In the genomic region with DNA sequence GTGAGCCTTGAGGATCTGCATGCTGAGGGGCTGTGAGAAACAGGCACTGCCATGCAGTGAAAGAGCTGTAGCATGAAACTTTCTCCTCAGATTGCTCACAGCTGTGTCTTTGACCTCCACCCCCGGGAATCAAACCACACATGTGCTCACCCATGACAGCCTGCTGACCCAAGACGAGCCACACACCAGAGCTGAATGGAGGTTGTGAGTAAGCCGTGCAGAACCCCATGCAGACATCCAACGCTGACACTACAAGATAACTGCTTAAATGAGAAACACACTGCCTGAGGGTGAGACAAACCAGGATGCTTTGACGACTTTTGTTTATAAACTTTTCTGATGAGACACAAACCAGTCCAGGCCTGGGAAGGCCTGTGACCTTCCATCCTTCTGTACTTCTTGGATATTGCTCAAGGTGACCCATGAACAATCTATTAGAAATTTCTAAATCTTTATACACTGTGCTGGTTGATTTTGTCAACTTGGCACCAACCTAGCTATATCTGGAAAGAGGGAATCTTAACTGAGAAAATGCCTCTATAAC, we compare ENCODE assay signal across 18 mouse cellular contexts. TPM values are rescaled to one million over a fixed set of nuclear protein-coding genes. Genes with fewer than 3 reads are reported as not detected.
DNase-seq lines count a peak whose midpoint lies in the region; ATAC-seq and TF ChIP-seq lines count a peak whose summit lies in the region.
"Had no signal": no experiment of that assay in that cellular context is flagged by ENCODE, and none has a peak within 500 bp of the region (broad histone marks: within the 10 kb centered on the region; RNA-seq: fewer than 3 reads in every experiment).

No protein-coding gene starts in this region.

- H3K27ac ChIP-seq in liver, adult 2 months (replicated peaks; ENCODE audit: insufficient read depth, low read depth, low read length): 0 out of 2 replicates have a peak overlapping the region, but pooled peaks have one; percentile 23
- no peak overlapping the region for H3K27ac ChIP-seq in liver, embryonic 12.5 days
- H3K27ac ChIP-seq in CH12.LX (ENCODE audit: insufficient read depth, low read depth): no peak overlapping the region
- H3K27ac ChIP-seq: forebrain, embryonic 13.5 days; hindbrain, embryonic 14.5 days had no signal

- ATAC-seq in liver, embryonic 12.5 days: no peak
- no peak for ATAC-seq in CD4-positive, CD25-positive, alpha-beta regulatory T cell, adult 4 months
- ATAC-seq: forebrain, embryonic 13.5 days; midbrain, embryonic 16.5 days had no signal

- no peak for TF ChIP-seq CTCF in liver, adult 2 months (IDR thresholded peaks at IDR 0.05; ENCODE audit: low read depth, low read length)
- TF ChIP-seq CTCF in CH12.LX (conservative IDR thresholded peaks at IDR 0.05 in 1 of 2, IDR thresholded peaks at IDR 0.05 in 1 of 2; ENCODE audit: low read depth in 2 of 2, low read length in 2 of 2): no peak

- no peaks in the 10 kb centered on the region for H3K27me3 ChIP-seq in liver, adult 2 months (ENCODE audit: control insufficient read depth, insufficient read depth, low read length)
- no peaks in the 10 kb centered on the region for H3K27me3 ChIP-seq in liver, embryonic 12.5 days (replicated peaks)
- no peaks in the 10 kb centered on the region for H3K27me3 ChIP-seq in CH12.LX (replicated peaks)
- H3K27me3 ChIP-seq: forebrain, embryonic 13.5 days had no signal

- WGBS in liver, adult 2 months: 79% methylated on average over 5 of the region's 5 CpGs
- 74% methylated on average over 5 of the region's 5 CpGs for WGBS in liver, embryonic 12.5 days (ENCODE audit: insufficient replicate concordance)

- no peak overlapping the region for H3K4me3 ChIP-seq in liver, adult 2 months (ENCODE audit: insufficient read depth, low read depth, low read length)
- H3K4me3 ChIP-seq in liver, embryonic 12.5 days: no peak overlapping the region
- no peak overlapping the region for H3K4me3 ChIP-seq in CH12.LX (replicated peaks in 1 of 3; ENCODE audit: low read depth in 2 of 3, low read length in 2 of 3, poor library complexity in 1 of 3)
- H3K4me3 ChIP-seq: forebrain, embryonic 13.5 days had no signal

- dilution Hi-C loops in CH12.LX (cut with MboI; ENCODE audit: extremely low pct_ligation_motif_present, extremely low pct_unique_long_range_greater_than_20kb, low sequenced_read_pairs): no loop called here

- in situ Hi-C loops in CH12.LX (cut with MboI; ENCODE audit: low pct_ligation_motif_present, low pct_unique_long_range_greater_than_20kb, low sequenced_read_pairs): no loop called here

- no peak overlapping the region for H3K4me2 ChIP-seq in liver, embryonic 12.5 days
- H3K4me2 ChIP-seq in CH12.LX (ENCODE audit: insufficient read depth, low read depth, poor library complexity, severe bottlenecking): no peak overlapping the region
- H3K4me2 ChIP-seq: forebrain, embryonic 13.5 days; hindbrain, embryonic 14.5 days; lung, embryonic 14.5 days had no signal

- H3K4me1 ChIP-seq in liver, adult 2 months (ENCODE audit: control insufficient read depth, insufficient read depth, low read length): peaks cover 2% of the 10 kb centered on the region
- no peaks in the 10 kb centered on the region for H3K4me1 ChIP-seq in liver, embryonic 12.5 days
- no peaks in the 10 kb centered on the region for H3K4me1 ChIP-seq in CH12.LX (ENCODE audit: control insufficient read depth in 1 of 2, insufficient read depth in 2 of 2)
- H3K4me1 ChIP-seq: forebrain, embryonic 13.5 days had no signal

- peaks cover 11% of the 10 kb centered on the region for H3K36me3 ChIP-seq in liver, adult 2 months (ENCODE audit: control insufficient read depth, insufficient read depth, low read length)
- peaks cover 49% of the 10 kb centered on the region for H3K36me3 ChIP-seq in liver, embryonic 12.5 days
- H3K36me3 ChIP-seq in CH12.LX (replicated peaks in 1 of 2; ENCODE audit: control insufficient read depth in 1 of 2, insufficient read depth in 1 of 2, low read length in 1 of 2): peaks cover 33 to 65% of the 10 kb centered on the region in 2 experiments

- no peak for TF ChIP-seq EP300 in CH12.LX (IDR thresholded peaks at IDR 0.05; ENCODE audit: low read length)

- no peak for TF ChIP-seq RAD21 in CH12.LX (IDR thresholded peaks at IDR 0.05; ENCODE audit: low read depth, low read length)

- no peak for TF ChIP-seq POLR2A in liver, adult 2 months (IDR thresholded peaks at IDR 0.05; ENCODE audit: extremely low read depth, insufficient read depth, low read length)
- no peak for TF ChIP-seq POLR2A in CH12.LX (IDR thresholded peaks at IDR 0.05; ENCODE audit: low read depth, low read length)

- peak; percentile 96 for DNase-seq in heart, adult 11 months
- no peak for DNase-seq in heart, postnatal 4 days
- peak; percentile 49 for DNase-seq in liver, adult 2 months (ENCODE audit: extremely low read depth, low read depth, low spot score)
- peak; percentile 6 for DNase-seq in CH12.LX (ENCODE audit: extremely low read depth)
- DNase-seq in lung, postnatal 36 days: peak; percentile 23
- DNase-seq in Muller cell, postnatal 12 days (ENCODE audit: inconsistent ontology term): no peak
- DNase-seq: cerebellum, postnatal 14 days; gastrocnemius, postnatal 14 days; kidney, adult 8-10 months; kidney, postnatal 4 days; lung, embryonic 14.5 days; spleen, adult 18-20 months; thymus, postnatal 25 days had no signal

- no peaks in the 10 kb centered on the region for H3K9me3 ChIP-seq in liver, embryonic 12.5 days (replicated peaks)
- H3K9me3 ChIP-seq in CH12.LX (replicated peaks; ENCODE audit: low read length): no peaks in the 10 kb centered on the region
- H3K9me3 ChIP-seq: forebrain, embryonic 13.5 days had no signal

- H3K79me2 ChIP-seq in liver, adult 2 months (ENCODE audit: control insufficient read depth, insufficient read depth, low read length): no peaks in the 10 kb centered on the region
- H3K79me2 ChIP-seq in CH12.LX (replicated peaks; ENCODE audit: control insufficient read depth, extremely low read depth, insufficient read depth, poor library complexity, severe bottlenecking): no peaks in the 10 kb centered on the region

- H3K9ac ChIP-seq in liver, adult 2 months (ENCODE audit: low read depth, low read length): no peak overlapping the region
- no peak overlapping the region for H3K9ac ChIP-seq in liver, embryonic 12.5 days
- H3K9ac ChIP-seq in CH12.LX (ENCODE audit: insufficient read depth, low read depth): no peak overlapping the region
- H3K9ac ChIP-seq: forebrain, embryonic 13.5 days; hindbrain, embryonic 14.5 days; lung, embryonic 14.5 days had no signal

TF ChIP-seq in CH12.LX, 34 proteins besides CTCF, POLR2A, EP300 and RAD21:
- TF ChIP-seq MEF2A (IDR thresholded peaks at IDR 0.05; ENCODE audit: borderline replicate concordance, low read depth, low read length) (no peak), CHD2 (IDR thresholded peaks at IDR 0.05; ENCODE audit: low read length) (no peak), IRF4 (IDR thresholded peaks at IDR 0.05; ENCODE audit: low read depth, low read length) (no peak)

RNA-seq across cellular contexts. Expression of a gene that starts 26.2 kb away (rescaled TPM):
- total RNA-seq in heart, postnatal 4 days (2021): 10 to 100 TPM; 56.8 to 62.9 TPM
- 1.2 and 2.4 TPM in 2 replicates for total RNA-seq in liver, adult 2 months (2014; rRNA removed)
- polyA plus RNA-seq in liver, adult 2 months (2012; rRNA removed): 5.3 and 11.1 TPM in 2 replicates
- polyA plus RNA-seq in liver, embryonic 12.5 days (2016; fragmentation: Nextera tagmentation; extraction: Ambion mirVana): 4.8 and 5.4 TPM in 2 replicates
- total RNA-seq in CH12.LX (2012; rRNA removed) (0.21 TPM in 1 of 2 replicates, not detected in the other), CH12.LX (2014; rRNA removed) (not detected in 2 replicates)
- polyA plus RNA-seq in CH12.LX (2012; ENCODE audit: insufficient read length, low read depth): not detected in 2 replicates
- polyA plus RNA-seq in CD4-positive, CD25-positive, alpha-beta regulatory T cell, adult 4 months (2017; shearing (Covaris generic)): not detected

RNA-seq across cellular contexts. Expression of a gene that starts 30.3 kb away (rescaled TPM):
- 100 to 1,000 TPM; 264 to 274 TPM for total RNA-seq in heart, postnatal 4 days (2021)
- total RNA-seq in liver, adult 2 months (2014; rRNA removed): 26.1 and 29.1 TPM in 2 replicates
- polyA plus RNA-seq in liver, adult 2 months (2012; rRNA removed): 89.9 and 97.6 TPM in 2 replicates
- polyA plus RNA-seq in liver, embryonic 12.5 days (2016; fragmentation: Nextera tagmentation; extraction: Ambion mirVana): 279 and 296 TPM in 2 replicates
- total RNA-seq in CH12.LX (2012; rRNA removed) (173 and 187 TPM in 2 replicates), CH12.LX (2014; rRNA removed) (101 and 109 TPM in 2 replicates)
- 167 and 188 TPM in 2 replicates for polyA plus RNA-seq in CH12.LX (2012; ENCODE audit: insufficient read length, low read depth)
- 10 to 100 TPM; 13.8 to 30.4 TPM for polyA plus RNA-seq in CD4-positive, CD25-positive, alpha-beta regulatory T cell, adult 4 months (2017; shearing (Covaris generic))

Comparison
In these comparisons a context has a peak if more than half of its experiments do, and no peak if none do; other contexts are left out.
1. DNase-seq: peak in heart, adult 11 months (single experiment), liver, adult 2 months (single experiment), CH12.LX (single experiment) and lung, postnatal 36 days (single experiment); none in heart, postnatal 4 days (single experiment) and Muller cell, postnatal 12 days (single experiment).